Mouse (Mus musculus) heart, embryonic 16.5 days (tissue): ENCODE measurements around the gene Marveld2. TPM values are rescaled to one million over a fixed set of nuclear protein-coding genes. Genes with fewer than 3 reads are reported as not detected.
A peak's percentile ranks its signal among the peaks of the same experiment; 100 is the strongest.

Experiments
- ATAC-seq: fragments of 200-750 bp; cut with Nextera tagmentation; replicated peaks from 2 replicates; pipeline ENCODE4 v1.8.0; 2017; ENCODE audit warnings: moderate number of reproducible peaks; ENCODE audit not compliant: insufficient read depth, low FRiP score; ENCODE audit errors: extremely low read depth
- H3K27ac ChIP-seq: fragments of 300-500 bp; sonication (generic); 2 replicates; pipeline ENCODE4 v1.5.1; 2014; ENCODE audit warnings: mild to moderate bottlenecking, low read length, control low read depth, moderate library complexity
- H3K27me3 ChIP-seq: fragments of 300-500 bp; sonication (generic); 2 replicates; pipeline ENCODE4 v1.6.1; 2014; ENCODE audit warnings: low read length, mixed read lengths; ENCODE audit not compliant: control insufficient read depth, insufficient read depth
- H3K36me3 ChIP-seq: fragments of 300-500 bp; sonication (generic); 2 replicates; pipeline ENCODE4 v1.6.1; 2014; ENCODE audit not compliant: control insufficient read depth, insufficient read depth
- H3K4me1 ChIP-seq: fragments of 300-500 bp; sonication (generic); 2 replicates; pipeline ENCODE4 v1.6.1; 2014; ENCODE audit warnings: low read length, mixed read lengths; ENCODE audit not compliant: control insufficient read depth, insufficient read depth
- H3K4me2 ChIP-seq: fragments of 300-500 bp; sonication (generic); 2 replicates; pipeline ENCODE4 v1.6.1; 2014; ENCODE audit warnings: low read depth, mild to moderate bottlenecking, control low read depth, low read length
- H3K4me3 ChIP-seq: fragments of 300-500 bp; sonication (generic); 2 replicates; pipeline ENCODE4 v1.5.1; 2014; ENCODE audit warnings: mild to moderate bottlenecking, control low read depth, low read length
- H3K9ac ChIP-seq: fragments of 300-500 bp; sonication (generic); 2 replicates; pipeline ENCODE4 v1.6.1; 2014; ENCODE audit warnings: low read length, control low read depth
- H3K9me3 ChIP-seq: fragments of 300-500 bp; sonication (generic); replicated peaks from 2 replicates; pipeline ENCODE4 v1.6.1; 2016; ENCODE audit warnings: low read length; ENCODE audit not compliant: control insufficient read depth
- WGBS: fragments of 180-500 bp; shearing (Covaris S2); extraction: QIAGEN DNeasy Blood & Tissue Kit; methylation state at CpG from one replicate; pipeline ENCODE4 v1.1.7; 2014; 5-methylcytosine and 5-hydroxymethylcytosine counted together
- polyA plus RNA-seq: library from polyadenylated mRNA; unstranded; fragments of >200 nt; fragmentation: Nextera tagmentation; extraction: Ambion mirVana; gene quantifications from 2 replicates; pipeline ENCODE4 v1.2.1, GENCODE M21; 2015

The Marveld2 gene
- polyA plus RNA-seq: 1.7 and 2.5 TPM in 2 replicates

DNA sequence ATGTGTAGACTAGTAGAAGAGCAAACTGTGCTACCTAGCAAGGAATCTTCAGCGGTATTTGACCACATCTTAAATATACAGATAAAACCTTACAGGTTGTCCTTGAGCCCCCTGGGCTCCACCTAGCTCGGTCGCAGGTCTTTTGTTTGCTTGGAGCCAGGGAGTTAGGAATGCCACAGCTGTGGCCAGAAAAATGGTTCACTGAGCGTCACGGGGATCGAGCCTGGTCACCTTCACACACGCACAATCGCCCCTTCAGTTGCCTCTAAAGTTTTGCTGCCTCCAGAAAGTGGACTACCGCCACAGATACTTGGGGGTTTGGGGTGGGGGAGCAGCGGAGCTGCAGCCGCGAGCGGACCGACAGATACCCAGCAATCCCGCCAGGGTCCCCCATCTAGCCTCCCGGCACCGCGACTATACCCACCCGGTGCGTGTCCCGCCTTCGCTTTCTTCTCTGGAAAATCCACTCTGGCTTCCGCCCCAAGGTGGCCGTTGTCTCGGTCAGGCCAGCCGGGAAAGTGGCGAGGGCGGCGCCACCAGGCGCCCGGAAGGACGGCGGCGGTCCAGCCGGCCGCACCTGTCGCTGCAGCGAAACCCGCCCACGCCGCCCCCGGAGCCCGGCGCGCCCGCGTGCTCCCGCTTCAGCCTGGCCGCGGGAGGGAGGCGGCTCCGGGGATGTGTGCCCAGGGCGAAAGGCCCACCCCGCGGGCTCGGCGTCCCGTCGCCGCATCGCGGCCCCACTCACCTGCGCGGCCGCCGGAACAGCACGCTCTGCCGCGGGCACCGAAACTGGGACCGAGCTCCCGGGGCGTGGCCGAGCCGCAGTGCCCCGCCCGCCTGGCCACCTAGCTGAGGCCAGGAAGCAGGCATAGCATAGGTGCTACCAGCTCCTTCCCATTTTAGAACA is at the start of gene Marveld2:
Gene Marveld2, minus strand, starts transcription at position 791 of the 907 bp plus-strand sequence.
- ATAC-seq: peak; percentile 65
- Histone ChIP-seq H3K27ac (no peak within 1 kb of the TSS), H3K4me3 (peak within 1 kb of the TSS; percentile 67), H3K9ac (peak within 1 kb of the TSS; percentile 79), H3K27me3 (no peaks in the 10 kb centered on the region), H3K9me3 (no peaks in the 10 kb centered on the region), H3K4me2 (peak within 1 kb of the TSS; percentile 82), H3K36me3 (peaks cover 21% of the 10 kb centered on the region), H3K4me1 (no peaks in the 10 kb centered on the region)
- 4% methylated on average over 76 of the region's 77 CpGs for WGBS

DNA sequence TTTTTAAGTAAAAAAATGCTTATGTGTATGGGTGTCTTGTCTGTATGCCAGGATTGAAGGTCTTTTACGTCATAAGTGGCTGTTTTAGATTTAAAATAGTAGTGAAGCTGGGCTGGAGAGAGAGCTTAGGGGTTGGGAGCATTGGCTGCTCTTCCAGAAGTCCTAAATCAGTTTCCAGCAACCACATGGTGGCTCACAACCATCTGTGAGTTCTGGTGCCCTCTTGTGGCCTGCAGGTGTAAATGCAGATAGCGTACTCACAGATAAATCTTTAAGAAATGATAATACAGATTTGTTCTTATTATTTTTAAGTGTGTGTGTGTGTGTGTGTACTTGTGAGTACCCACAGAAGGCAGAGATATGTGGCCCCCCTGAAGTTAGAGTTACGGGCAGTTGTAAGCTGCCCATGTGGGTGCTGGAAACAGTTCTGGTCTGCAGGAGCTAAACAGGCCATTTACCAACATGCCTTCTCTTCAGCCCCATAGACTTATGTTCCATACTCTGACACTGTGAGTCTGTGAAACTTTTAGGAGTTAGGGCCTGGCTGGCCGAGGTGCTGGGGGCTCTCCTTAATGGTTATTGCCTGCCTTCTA is 43.2 kb upstream of the Marveld2 start:
- H3K36me3 ChIP-seq: peaks cover 4% of the 10 kb centered on the region; the same call in 1 of the 2 replicates
- no peak overlapping the region for H3K9ac ChIP-seq
- no peaks in the 10 kb centered on the region for H3K9me3 ChIP-seq
- ATAC-seq: no peak
- H3K4me3 ChIP-seq: no peak overlapping the region
- H3K27me3 ChIP-seq: no peaks in the 10 kb centered on the region
- 41% methylated on average over 4 of the region's 4 CpGs for WGBS
- H3K4me2 ChIP-seq: no peak overlapping the region
- H3K27ac ChIP-seq: no peak overlapping the region
- no peaks in the 10 kb centered on the region for H3K4me1 ChIP-seq

DNA sequence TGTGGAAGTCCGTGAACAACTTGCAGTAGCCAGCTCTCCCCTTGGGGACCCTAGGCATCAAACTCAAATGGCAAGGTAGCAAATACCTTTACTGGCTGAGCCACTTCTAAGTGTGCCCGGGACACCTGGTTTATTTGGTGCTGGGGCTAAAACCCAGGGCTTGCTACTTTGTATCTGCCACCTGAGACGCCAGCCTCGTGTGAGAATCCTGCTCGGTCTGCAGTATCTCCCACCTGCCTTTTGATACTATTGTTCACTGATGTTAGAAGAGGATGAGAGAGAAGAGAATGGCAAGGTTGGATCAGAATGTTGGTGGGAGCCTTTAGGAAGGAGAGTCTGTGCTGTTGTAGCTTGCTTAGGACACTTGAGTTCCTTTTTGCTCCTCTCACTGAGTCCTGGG is 41.3 kb upstream of the Marveld2 start:
- H3K27me3 ChIP-seq: no peaks in the 10 kb centered on the region
- H3K36me3 ChIP-seq: peaks cover 2% of the 10 kb centered on the region; the same call in 1 of the 2 replicates
- WGBS: 92% methylated on average over 5 of the region's 5 CpGs
- H3K4me2 ChIP-seq: no peak overlapping the region
- H3K9me3 ChIP-seq: no peaks in the 10 kb centered on the region
- no peak overlapping the region for H3K4me3 ChIP-seq
- H3K4me1 ChIP-seq: no peaks in the 10 kb centered on the region
- H3K9ac ChIP-seq: no peak overlapping the region
- no peak for ATAC-seq
- H3K27ac ChIP-seq: no peak overlapping the region

DNA sequence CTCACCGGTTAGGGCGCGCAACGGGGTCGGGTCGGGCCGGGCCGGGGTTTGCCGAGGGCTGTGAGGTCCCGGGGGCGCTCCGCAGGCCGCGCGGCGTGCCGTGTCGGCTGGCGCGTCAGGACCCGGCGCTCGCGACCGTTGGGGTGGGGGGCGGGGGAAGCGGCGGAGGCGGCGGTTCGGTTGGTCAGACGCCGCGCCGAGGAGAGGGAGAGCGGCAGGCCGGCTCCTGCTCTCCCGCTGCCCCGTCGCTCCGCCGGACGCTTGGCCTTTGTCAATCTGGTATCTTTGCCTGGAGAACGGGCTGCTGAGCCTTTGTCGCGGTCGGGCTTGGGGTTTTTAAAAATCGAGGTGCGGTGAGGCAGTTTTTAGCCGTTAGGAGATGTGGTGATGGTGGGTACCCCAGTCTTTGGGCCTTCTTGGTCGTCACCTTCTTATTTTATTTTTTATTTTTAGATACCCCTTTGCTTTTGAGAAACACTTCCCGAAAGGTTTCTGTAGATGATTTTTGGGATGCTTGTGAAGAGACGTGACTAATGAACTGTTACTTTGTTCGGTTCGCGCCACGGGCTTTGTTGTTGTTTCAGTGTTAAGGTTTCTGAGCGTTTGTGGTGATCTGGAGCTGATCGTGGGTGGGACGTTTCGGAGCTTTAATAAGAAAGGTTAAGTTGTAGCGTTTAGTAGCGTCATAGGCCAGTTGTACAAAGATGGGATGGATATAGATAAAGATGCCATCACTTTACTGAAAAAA is 34.8 kb upstream of the Marveld2 start, which contains the start of gene Taf9:
Gene Taf9, plus strand, starts transcription at position 141 of the 748 bp plus-strand sequence.
- peaks cover 10% of the 10 kb centered on the region; the same call in 1 of the 2 replicates for H3K36me3 ChIP-seq
- peak within 1 kb of the TSS; percentile 95 for H3K27ac ChIP-seq
- peak; percentile 64; the same call in 1 of the 2 replicates for ATAC-seq
- H3K9ac ChIP-seq: peak within 1 kb of the TSS; percentile 91
- peak within 1 kb of the TSS; percentile 91 for H3K4me3 ChIP-seq
- under 1% methylated on average over 62 of the region's 63 CpGs for WGBS
- H3K9me3 ChIP-seq: no peaks in the 10 kb centered on the region
- peaks cover 12% of the 10 kb centered on the region for H3K4me1 ChIP-seq
- peak within 1 kb of the TSS; percentile 88 for H3K4me2 ChIP-seq
- no peaks in the 10 kb centered on the region for H3K27me3 ChIP-seq

DNA sequence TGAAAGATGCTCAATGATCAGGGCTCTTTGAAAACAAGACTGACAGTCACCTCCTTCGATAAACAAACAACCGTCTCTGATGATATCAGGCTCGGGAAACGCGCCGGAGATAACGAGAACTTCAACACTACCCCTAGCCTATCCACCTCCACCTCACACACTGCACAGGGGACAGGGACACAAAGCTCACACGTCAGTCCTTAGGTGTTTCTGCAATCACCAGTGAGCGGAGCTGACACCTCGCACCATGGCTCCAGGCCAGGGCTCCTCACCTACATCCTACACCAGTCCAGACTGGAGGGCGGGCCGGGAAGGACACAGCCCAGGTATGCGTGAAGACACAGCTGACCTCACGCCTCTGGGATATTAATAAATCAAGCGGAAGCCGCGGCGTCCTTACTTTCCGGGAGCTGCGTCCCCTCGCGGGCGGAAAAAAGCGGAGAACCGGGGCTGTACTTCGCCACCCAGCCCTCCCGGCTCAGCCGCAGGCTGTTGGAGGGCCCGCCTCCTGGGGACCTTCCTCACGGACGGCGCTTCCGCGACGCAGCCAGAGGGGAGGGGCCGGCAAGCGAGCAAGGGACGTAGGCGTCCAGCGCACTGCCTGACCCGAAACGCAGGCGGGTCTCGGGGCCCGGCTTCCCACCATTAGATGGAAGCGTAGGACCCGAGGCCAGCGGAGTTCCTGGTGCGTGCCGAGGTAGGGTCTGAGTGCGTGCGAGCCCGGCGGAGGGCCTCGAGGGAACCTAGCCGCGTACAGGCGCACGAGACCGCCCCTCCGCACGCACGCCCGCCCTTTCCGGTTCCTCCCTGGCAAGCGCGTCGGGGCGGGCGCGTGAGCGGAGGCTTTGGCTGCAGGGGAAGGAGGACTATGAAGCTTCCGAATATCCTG is 34.0 kb upstream of the Marveld2 start, which contains the start of the genes Ak6 and Rad17:
Gene Ak6, plus strand, starts transcription at position 430 of the 889 bp plus-strand sequence.
Gene Rad17, minus strand, starts transcription at position 502 of the 889 bp plus-strand sequence.
- WGBS: under 1% methylated on average over 73 of the region's 73 CpGs
- peak; percentile 97 for ATAC-seq
- peak within 1 kb of the TSS; percentile 91 for H3K9ac ChIP-seq
- peak within 1 kb of the TSS; percentile 95 for H3K27ac ChIP-seq
- H3K4me2 ChIP-seq: peak within 1 kb of the TSS; percentile 88
- H3K27me3 ChIP-seq: no peaks in the 10 kb centered on the region
- H3K4me3 ChIP-seq: peak within 1 kb of the TSS; percentile 91
- H3K4me1 ChIP-seq: peaks cover 16% of the 10 kb centered on the region
- H3K36me3 ChIP-seq: peaks cover 12% of the 10 kb centered on the region; the same call in 1 of the 2 replicates
- H3K9me3 ChIP-seq: no peaks in the 10 kb centered on the region

DNA sequence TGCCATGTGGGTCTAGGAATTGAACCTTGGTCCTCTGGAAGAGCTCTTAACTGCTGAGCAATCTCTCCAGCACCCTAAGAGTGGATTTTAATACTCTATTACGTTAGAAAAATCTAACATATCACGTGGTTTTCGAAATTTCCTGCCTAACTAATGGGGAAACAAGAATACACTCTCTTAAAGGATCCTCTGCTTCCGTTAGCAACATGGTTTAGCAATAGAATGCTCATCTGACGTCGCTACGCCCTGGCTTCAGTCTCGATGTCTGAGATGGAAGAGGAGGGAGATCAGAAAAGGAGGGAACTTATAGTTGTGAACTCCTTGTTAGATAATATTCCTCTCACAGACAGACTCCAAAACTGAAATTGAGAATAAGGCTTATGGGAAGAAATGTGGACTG is 31.5 kb upstream of the Marveld2 start:
- H3K9ac ChIP-seq: no peak overlapping the region
- no peaks in the 10 kb centered on the region for H3K27me3 ChIP-seq
- no peak overlapping the region for H3K4me3 ChIP-seq
- no peak overlapping the region for H3K27ac ChIP-seq
- H3K36me3 ChIP-seq: peaks cover 28% of the 10 kb centered on the region
- 92% methylated on average over 8 of the region's 8 CpGs for WGBS
- no peaks in the 10 kb centered on the region for H3K9me3 ChIP-seq
- H3K4me2 ChIP-seq: no peak overlapping the region
- H3K4me1 ChIP-seq: peaks cover 16% of the 10 kb centered on the region
- ATAC-seq: no peak

DNA sequence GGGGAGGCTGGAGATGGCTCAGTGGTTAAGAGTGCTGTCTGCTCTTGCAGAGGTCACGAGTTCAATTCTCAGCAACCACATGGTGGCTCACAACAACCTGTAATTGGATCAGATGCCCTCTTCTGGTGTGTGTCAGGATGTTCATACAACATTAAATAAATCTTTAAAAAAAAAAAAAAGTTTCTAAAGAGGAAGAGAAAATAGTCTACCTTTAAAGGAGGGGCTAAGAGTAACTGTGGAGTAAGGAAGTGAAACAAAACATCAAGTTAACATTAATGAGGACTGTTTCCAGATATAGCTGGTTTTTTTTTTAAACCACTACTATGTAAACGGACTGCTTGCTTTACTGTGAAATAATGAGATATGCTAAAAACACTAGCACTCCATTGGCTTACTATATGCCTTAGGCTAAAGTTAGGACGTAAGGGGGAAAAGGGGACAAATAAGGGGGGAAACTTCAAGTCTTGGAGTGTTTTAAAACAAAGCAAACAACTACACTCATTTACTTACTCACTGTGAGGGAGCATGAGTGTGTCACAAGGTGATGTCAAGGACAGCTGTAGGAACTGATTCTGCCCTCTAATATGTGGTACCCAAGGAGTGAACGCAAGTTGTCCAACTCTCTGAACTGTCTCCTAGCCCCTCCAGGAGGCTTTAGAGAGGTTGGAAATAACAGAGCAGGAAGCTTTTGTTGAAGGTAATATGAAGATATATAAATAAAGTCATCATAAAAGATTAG is 25.9 kb upstream of the Marveld2 start:
- ATAC-seq: no peak
- H3K27me3 ChIP-seq: no peaks in the 10 kb centered on the region
- peaks cover 42% of the 10 kb centered on the region for H3K36me3 ChIP-seq
- peaks cover 4% of the 10 kb centered on the region for H3K4me1 ChIP-seq
- H3K27ac ChIP-seq: no peak overlapping the region
- H3K4me2 ChIP-seq: no peak overlapping the region
- no peak overlapping the region for H3K4me3 ChIP-seq
- no peak overlapping the region for H3K9ac ChIP-seq
- no peaks in the 10 kb centered on the region for H3K9me3 ChIP-seq
- 86% methylated on average over 4 of the region's 4 CpGs for WGBS
